Mouse (Mus musculus) erythroblast, embryonic 14.5 days (primary cell): ENCODE measurements around the gene Gemin5.

Experiments used
- GATA1 ChIP-seq: IDR thresholded peaks from 2 replicates; pipeline ENCODE4 v1.6.1; 2012; ENCODE audit warnings: low read length, inconsistent platforms, mixed read lengths
- TAL1 ChIP-seq: IDR thresholded peaks from 3 replicates; pipeline ENCODE4 v1.6.1; 2012; ENCODE audit warnings: low read length, inconsistent platforms, mixed read lengths

GRCm38 (mm10) chr11:58135296-58135695, 33.0 kb downstream of the Gemin5 start:
- TF ChIP-seq GATA1 (no peak), TAL1 (no peak)
